Mouse (Mus musculus) hindbrain, embryonic 15.5 days (tissue): ENCODE results near the gene Ap1m1. TPM values are rescaled to one million over a fixed set of nuclear protein-coding genes. Genes with fewer than 3 reads are reported as not detected.
A peak's percentile ranks its signal among the peaks of the same experiment; 100 is the strongest.

Source experiments
- ATAC-seq: fragments of 200-750 bp; cut with Nextera tagmentation; 2 replicates; pipeline ENCODE4 v1.8.0; 2017; ENCODE audit warnings: low read depth, moderate number of reproducible peaks, moderate TSS enrichment; ENCODE audit not compliant: low FRiP score
- H3K27ac ChIP-seq: fragments of 300-500 bp; sonication (generic); replicated peaks from 2 replicates; pipeline ENCODE4 v1.5.1; 2015; ENCODE audit warnings: mild to moderate bottlenecking, inconsistent platforms
- H3K27me3 ChIP-seq: fragments of 300-500 bp; sonication (generic); 2 replicates; pipeline ENCODE4 v1.6.1; 2015; ENCODE audit warnings: control low read depth, inconsistent platforms
- H3K36me3 ChIP-seq: fragments of 300-500 bp; sonication (generic); 2 replicates; pipeline ENCODE4 v1.6.1; 2015; ENCODE audit warnings: control low read depth, inconsistent platforms
- H3K4me1 ChIP-seq: fragments of 300-500 bp; sonication (generic); replicated peaks from 2 replicates; pipeline ENCODE4 v1.6.1; 2015; ENCODE audit warnings: control low read depth, inconsistent platforms
- H3K4me2 ChIP-seq: fragments of 300-500 bp; sonication (generic); 2 replicates; pipeline ENCODE4 v1.6.1; 2015; ENCODE audit warnings: moderate library complexity, mild to moderate bottlenecking, inconsistent platforms
- H3K4me3 ChIP-seq: fragments of 300-500 bp; sonication (generic); 2 replicates; pipeline ENCODE4 v1.5.1; 2015; ENCODE audit warnings: mild to moderate bottlenecking, inconsistent platforms
- H3K9ac ChIP-seq: fragments of 300-500 bp; sonication (generic); 2 replicates; pipeline ENCODE4 v1.6.1; 2015; ENCODE audit warnings: inconsistent platforms
- H3K9me3 ChIP-seq: fragments of 300-500 bp; sonication (generic); 2 replicates; pipeline ENCODE4 v1.6.1; 2016; ENCODE audit warnings: control low read depth, inconsistent platforms
- WGBS: fragments of 180-500 bp; shearing (Covaris S2); methylation state at CpG from one replicate; pipeline ENCODE4 v1.1.7; 2015; 5-methylcytosine and 5-hydroxymethylcytosine counted together
- polyA plus RNA-seq: library from polyadenylated mRNA; unstranded; fragments of >200 nt; fragmentation: Nextera tagmentation; extraction: Ambion mirVana; gene quantifications from 2 replicates; pipeline ENCODE4 v1.2.1, GENCODE M21; 2015

Ap1m1 gene
- polyA plus RNA-seq = 238 and 278 TPM in 2 replicates

GRCm38 (mm10) chr8:72239499-72240402 lies at the start of gene Ap1m1:
Ap1m1 (plus strand) TSS chr8:72240018.
- Histone ChIP-seq H3K4me3 (peak within 1 kb of the TSS; percentile 61), H3K4me1 (peaks cover 21% of the 10 kb centered on the region), H3K9me3 (no peaks in the 10 kb centered on the region), H3K36me3 (0 out of 2 replicates have a peak, but pooled peaks cover 5% of the 10 kb centered on the region), H3K4me2 (peak within 1 kb of the TSS; percentile 72), H3K27ac (peak within 1 kb of the TSS; percentile 96), H3K9ac (peak within 1 kb of the TSS; percentile 62), H3K27me3 (no peaks in the 10 kb centered on the region)
- under 1% methylated on average over 54 of the region's 54 CpGs for WGBS
- ATAC-seq = peak; percentile 96

GRCm38 (mm10) chr8:72190215-72190539 lies 49.6 kb upstream of the Ap1m1 start:
- Histone ChIP-seq H3K36me3 (no peaks in the 10 kb centered on the region), H3K27me3 (no peaks in the 10 kb centered on the region), H3K27ac (no peak overlapping the region), H3K4me1 (no peaks in the 10 kb centered on the region), H3K9ac (no peak overlapping the region), H3K9me3 (no peaks in the 10 kb centered on the region), H3K4me3 (no peak overlapping the region), H3K4me2 (no peak overlapping the region)
- 80% methylated on average over 2 of the region's 2 CpGs for WGBS
- no peak for ATAC-seq

GRCm38 (mm10) chr8:72192065-72192464 lies 47.8 kb upstream of the Ap1m1 start:
- Histone ChIP-seq H3K9ac (no peak overlapping the region), H3K4me2 (no peak overlapping the region), H3K27me3 (no peaks in the 10 kb centered on the region), H3K4me1 (no peaks in the 10 kb centered on the region), H3K9me3 (no peaks in the 10 kb centered on the region), H3K27ac (no peak overlapping the region), H3K36me3 (no peaks in the 10 kb centered on the region), H3K4me3 (no peak overlapping the region)
- ATAC-seq = no peak

- no peak for ATAC-seq
- 65% methylated on average over 8 of the region's 8 CpGs for WGBS
- H3K4me3 ChIP-seq = no peak overlapping the region
These were observed 41.8 kb upstream of the Ap1m1 start for GRCm38 (mm10) chr8:72197997-72198396.

GRCm38 (mm10) chr8:72208582-72208981 lies 31.2 kb upstream of the Ap1m1 start:
- H3K4me2 ChIP-seq = no peak overlapping the region
- H3K9ac ChIP-seq = no peak overlapping the region
- ATAC-seq = no peak
- H3K27me3 ChIP-seq = no peaks in the 10 kb centered on the region
- no peaks in the 10 kb centered on the region for H3K36me3 ChIP-seq
- H3K4me3 ChIP-seq = no peak overlapping the region
- no peak overlapping the region for H3K27ac ChIP-seq
- WGBS = 73% methylated on average over 1 of the region's 1 CpGs
- no peaks in the 10 kb centered on the region; the same call in 1 of the 2 replicates for H3K9me3 ChIP-seq
- no peaks in the 10 kb centered on the region for H3K4me1 ChIP-seq

More at GRCm38 (mm10) chr8:72197997-72198396, 41.8 kb upstream of the Ap1m1 start:
- Histone ChIP-seq H3K9me3 (peaks cover 8% of the 10 kb centered on the region; the same call in 1 of the 2 replicates), H3K27me3 (no peaks in the 10 kb centered on the region), H3K4me2 (no peak overlapping the region), H3K36me3 (no peaks in the 10 kb centered on the region), H3K4me1 (no peaks in the 10 kb centered on the region), H3K9ac (no peak overlapping the region), H3K27ac (no peak overlapping the region)

- ATAC-seq = no peak
- no peaks in the 10 kb centered on the region for H3K27me3 ChIP-seq
- H3K4me3 ChIP-seq = no peak overlapping the region
- WGBS = 83% methylated on average over 4 of the region's 4 CpGs
- no peak overlapping the region for H3K4me2 ChIP-seq
- no peak overlapping the region for H3K9ac ChIP-seq
- H3K36me3 ChIP-seq = no peaks in the 10 kb centered on the region
- H3K4me1 ChIP-seq = no peaks in the 10 kb centered on the region
- H3K27ac ChIP-seq = no peak overlapping the region
- H3K9me3 ChIP-seq = no peaks in the 10 kb centered on the region
These were observed 29.6 kb upstream of the Ap1m1 start for GRCm38 (mm10) chr8:72210222-72210621.

- H3K4me1 ChIP-seq = no peaks in the 10 kb centered on the region
- no peaks in the 10 kb centered on the region for H3K27me3 ChIP-seq
- no peak for ATAC-seq
- no peaks in the 10 kb centered on the region for H3K36me3 ChIP-seq
- no peak overlapping the region for H3K9ac ChIP-seq
- 71% methylated on average over 2 of the region's 2 CpGs for WGBS
- H3K27ac ChIP-seq = no peak overlapping the region
- H3K4me3 ChIP-seq = no peak overlapping the region
- H3K9me3 ChIP-seq = no peaks in the 10 kb centered on the region
- no peak overlapping the region for H3K4me2 ChIP-seq
These were observed 29.1 kb upstream of the Ap1m1 start for GRCm38 (mm10) chr8:72210710-72211109.

GRCm38 (mm10) chr8:72211846-72212245 lies 28.0 kb upstream of the Ap1m1 start:
- Histone ChIP-seq H3K9ac (no peak overlapping the region), H3K9me3 (no peaks in the 10 kb centered on the region), H3K27me3 (no peaks in the 10 kb centered on the region), H3K36me3 (no peaks in the 10 kb centered on the region), H3K4me1 (no peaks in the 10 kb centered on the region), H3K27ac (no peak overlapping the region), H3K4me2 (no peak overlapping the region), H3K4me3 (no peak overlapping the region)
- 94% methylated on average over 1 of the region's 1 CpGs for WGBS
- ATAC-seq = no peak

- Histone ChIP-seq H3K27ac (no peak within 1 kb of the TSS), H3K9me3 (no peaks in the 10 kb centered on the region), H3K4me1 (no peaks in the 10 kb centered on the region), H3K27me3 (peaks cover 6% of the 10 kb centered on the region; the same call in 1 of the 2 replicates), H3K4me3 (no peak within 1 kb of the TSS), H3K36me3 (no peaks in the 10 kb centered on the region), H3K9ac (no peak within 1 kb of the TSS), H3K4me2 (no peak within 1 kb of the TSS)
- ATAC-seq = no peak
- 69% methylated on average over 4 of the region's 4 CpGs for WGBS
These were observed 27.1 kb upstream of the Ap1m1 start, which contains the start of gene Cib3 for GRCm38 (mm10) chr8:72212751-72213150. Cib3 (minus strand) TSS chr8:72212837.

- Histone ChIP-seq H3K9ac (no peak within 1 kb of the TSS), H3K36me3 (no peaks in the 10 kb centered on the region), H3K4me3 (no peak within 1 kb of the TSS), H3K27me3 (peaks cover 8% of the 10 kb centered on the region; the same call in 1 of the 2 replicates), H3K4me2 (no peak within 1 kb of the TSS), H3K4me1 (no peaks in the 10 kb centered on the region), H3K27ac (no peak within 1 kb of the TSS), H3K9me3 (no peaks in the 10 kb centered on the region)
- no peak for ATAC-seq
- 76% methylated on average over 4 of the region's 4 CpGs for WGBS
These were observed 26.3 kb upstream of the Ap1m1 start, which contains the start of gene Gm11034 for GRCm38 (mm10) chr8:72213536-72213935. Gm11034 (minus strand) TSS chr8:72213636.

GRCm38 (mm10) chr8:72215060-72215459 lies 24.8 kb upstream of the Ap1m1 start:
- Histone ChIP-seq H3K4me3 (no peak overlapping the region), H3K27ac (no peak overlapping the region), H3K27me3 (peaks cover 8% of the 10 kb centered on the region; the same call in 1 of the 2 replicates), H3K4me2 (no peak overlapping the region), H3K4me1 (no peaks in the 10 kb centered on the region), H3K9me3 (no peaks in the 10 kb centered on the region), H3K9ac (no peak overlapping the region), H3K36me3 (no peaks in the 10 kb centered on the region)
- ATAC-seq = no peak
- WGBS = 41% methylated on average over 2 of the region's 2 CpGs

- H3K27me3 ChIP-seq = peaks cover 8% of the 10 kb centered on the region; the same call in 1 of the 2 replicates
- H3K4me3 ChIP-seq = no peak overlapping the region
- H3K9me3 ChIP-seq = no peaks in the 10 kb centered on the region
- H3K27ac ChIP-seq = no peak overlapping the region
- ATAC-seq = no peak
- 30% methylated on average over 1 of the region's 1 CpGs for WGBS
- peaks cover 7% of the 10 kb centered on the region for H3K4me1 ChIP-seq
- no peak overlapping the region for H3K4me2 ChIP-seq
- no peaks in the 10 kb centered on the region for H3K36me3 ChIP-seq
- H3K9ac ChIP-seq = no peak overlapping the region
These were observed 23.9 kb upstream of the Ap1m1 start for GRCm38 (mm10) chr8:72215871-72216270.
